Mouse (Mus musculus) c-Kit-positive CD71-negative TER-119-negative erythroid progenitor cells, embryonic 14.5 days (primary cell): ENCODE results near the gene Catsper3.

ENCODE experiments used
- DNase-seq: peaks from one replicate; pipeline ENCODE4 v3.0.0-alpha.2; 2013; ENCODE audit warnings: low read depth

The Catsper3 gene

DNA sequence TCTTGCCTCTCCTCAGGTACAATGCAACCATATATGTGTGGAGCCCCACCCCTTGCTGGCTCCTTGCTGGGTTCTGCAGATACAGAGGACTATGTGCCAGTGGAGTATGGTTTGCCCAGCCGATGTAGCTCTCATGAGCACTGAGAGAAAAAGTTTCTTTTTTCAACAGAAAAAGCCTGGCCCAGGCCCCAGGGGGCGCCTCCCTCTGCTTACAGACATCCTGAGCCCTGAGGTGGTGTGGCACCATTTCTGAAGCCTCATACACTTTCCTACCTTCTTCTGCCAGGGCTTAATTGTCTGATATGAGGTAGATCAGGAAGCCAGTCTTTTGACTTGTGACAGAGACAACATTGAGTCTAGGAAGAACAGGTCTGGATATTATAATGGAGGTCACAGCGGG, 67.8 kb downstream of the Catsper3 start:
- no peak for DNase-seq

DNA sequence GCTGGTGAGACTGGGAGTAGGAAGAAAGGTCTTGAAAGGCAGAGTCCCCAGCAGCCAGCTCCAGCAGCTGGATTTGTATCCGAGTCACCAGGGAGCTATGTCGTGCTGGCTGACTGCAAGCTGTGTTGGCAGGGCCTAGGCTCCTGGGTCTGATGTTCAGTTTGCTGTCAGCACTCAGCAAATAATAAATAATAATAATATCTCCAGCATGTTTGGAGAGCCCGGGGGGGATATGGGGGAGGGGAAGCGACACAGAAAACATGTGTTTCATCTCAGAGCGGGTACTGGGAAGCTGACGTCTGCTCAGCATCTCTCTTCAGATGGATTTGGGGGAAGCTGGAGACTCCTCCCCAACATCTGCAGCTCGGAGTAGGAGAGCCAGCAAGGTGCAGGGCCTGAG, 71.4 kb downstream of the Catsper3 start:
- no peak for DNase-seq

DNA sequence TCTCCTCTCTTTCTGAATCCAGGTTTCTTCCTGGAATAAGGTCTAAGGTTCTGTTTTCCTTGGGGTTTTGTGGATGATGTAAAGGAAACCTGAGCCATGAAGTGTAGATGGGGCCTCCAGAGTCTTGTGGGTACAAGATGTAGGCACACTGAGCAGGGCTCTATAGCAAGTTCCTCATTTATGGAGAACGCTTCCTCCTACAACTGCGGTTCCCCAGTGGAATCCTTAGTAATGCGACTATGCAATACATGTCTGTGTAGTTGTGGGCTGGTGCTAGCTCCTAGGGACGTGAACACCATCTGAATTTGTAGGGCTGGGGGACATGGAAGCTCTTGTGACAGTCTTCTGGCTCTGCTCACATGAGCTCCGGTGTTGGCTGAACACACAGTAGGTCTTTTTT, 74.1 kb downstream of the Catsper3 start:
- no peak for DNase-seq
